Mouse (Mus musculus): Measurements from ENCODE around the gene Pgam5. TPM values are rescaled to one million over a fixed set of nuclear protein-coding genes. Genes with fewer than 3 reads are reported as not detected.

The Pgam5 gene
- total RNA-seq, 2 experiments from 2014 or later, result 24.2 to 29.7 TPM

GRCm38 (mm10) chr5:110222757-110223156, 47.0 kb downstream of the Pgam5 start:
- DNase-seq, result no peak
- Histone ChIP-seq H3K27ac (no peak overlapping the region), H3K4me3 (no peak overlapping the region)
- intact Hi-C loops (cut with DNase I), result no loop called here
- no peak for TF ChIP-seq CTCF (IDR thresholded peaks at IDR 0.05)

- intact Hi-C loops (cut with DNase I), result no loop called here
- TF ChIP-seq CTCF (IDR thresholded peaks at IDR 0.05), result no peak
- DNase-seq, result no peak
- Histone ChIP-seq H3K4me3 (no peak overlapping the region), H3K27ac (no peak overlapping the region)
Observed at GRCm38 (mm10) chr5:110220331-110220730, 49.4 kb downstream of the Pgam5 start.

GRCm38 (mm10) chr5:110216780-110217179, 52.9 kb downstream of the Pgam5 start:
- Histone ChIP-seq H3K27ac (no peak overlapping the region), H3K4me3 (no peak overlapping the region)
- no peak for TF ChIP-seq CTCF (IDR thresholded peaks at IDR 0.05)
- no peak for DNase-seq
- intact Hi-C loops (cut with DNase I), result no loop called here

GRCm38 (mm10) chr5:110211312-110211711, 58.4 kb downstream of the Pgam5 start:
- Histone ChIP-seq H3K4me3 (no peak overlapping the region), H3K27ac (no peak overlapping the region)
- DNase-seq, result no peak
- no peak for TF ChIP-seq CTCF (IDR thresholded peaks at IDR 0.05)
- intact Hi-C loops (cut with DNase I), result no loop called here

Other genes with a start within 250 kb of the Pgam5 start
- gene Gm17655, start 197.4 kb downstream of the Pgam5 start, total RNA-seq (2021), result 1 to 10 TPM; 1.4 to 1.5 TPM
- under 1 TPM; 0.10 to 0.25 TPM for gene Gm35315, start 175.5 kb downstream of the Pgam5 start, total RNA-seq (2021)
- not detected for gene Plcxd1, start 169.9 kb downstream of the Pgam5 start, total RNA-seq (2021)
- 10 to 100 TPM; 13.0 to 16.4 TPM for gene Gtpbp6, start 161.7 kb downstream of the Pgam5 start, total RNA-seq (2021)
- gene Zfp605, start 159.8 kb downstream of the Pgam5 start, total RNA-seq (2021), result 1 to 10 TPM; 4.1 to 4.2 TPM
- gene Chfr, start 134.1 kb downstream of the Pgam5 start, total RNA-seq (2021), result 10 to 100 TPM; 13.3 to 14.5 TPM
- gene Golga3, start 93.2 kb downstream of the Pgam5 start, total RNA-seq (2021), result 10 to 100 TPM; 40.8 to 42.0 TPM
- gene Ankle2, start 38.9 kb downstream of the Pgam5 start, total RNA-seq (2021), result 10 to 100 TPM; 29.4 to 33.3 TPM
- 10 to 100 TPM; 37.2 to 72.5 TPM for gene Pxmp2, start 16.3 kb upstream of the Pgam5 start, total RNA-seq (2021)
- gene Pole, start 16.4 kb upstream of the Pgam5 start, total RNA-seq (2021), result 1 to 10 TPM; 1.6 to 2.0 TPM
- gene P2rx2, start 73.3 kb upstream of the Pgam5 start, total RNA-seq (2021), result not detected
- not detected for gene Lrcol1, start 74.8 kb upstream of the Pgam5 start, total RNA-seq (2021)
- 10 to 100 TPM; 32.7 to 36.8 TPM for gene Fbrsl1, start 178.6 kb upstream of the Pgam5 start, total RNA-seq (2021)